Mouse (Mus musculus) kidney, postnatal 14 days (tissue): ENCODE results near the gene BC003965.

Source experiments
- DNase-seq: peaks from one replicate; pipeline ENCODE4 v3.0.0; 2022; ENCODE audit warnings: mixed read lengths

BC003965 gene

GRCm38 (mm10) chr17:25184129-25184691 lies at the start of gene BC003965:
BC003965 (plus strand) TSS chr17:25184554.
- DNase-seq, result peak; percentile 98

GRCm38 (mm10) chr17:25135622-25136021 lies 48.7 kb upstream of the BC003965 start:
- DNase-seq, result peak; percentile 32

GRCm38 (mm10) chr17:25138803-25139202 lies 45.6 kb upstream of the BC003965 start:
- DNase-seq, result no peak

- DNase-seq, result no peak
Measured at GRCm38 (mm10) chr17:25139960-25140359, 44.4 kb upstream of the BC003965 start.

GRCm38 (mm10) chr17:25162161-25162560 lies 22.2 kb upstream of the BC003965 start, which contains the start of gene Ccdc154:
Ccdc154 (plus strand) TSS chr17:25162461.
- no peak for DNase-seq

GRCm38 (mm10) chr17:25163387-25163786 lies 21.0 kb upstream of the BC003965 start:
- DNase-seq, result no peak

GRCm38 (mm10) chr17:25164770-25165169 lies 19.6 kb upstream of the BC003965 start:
- no peak for DNase-seq

GRCm38 (mm10) chr17:25165970-25166671 lies 18.2 kb upstream of the BC003965 start:
- DNase-seq, result no peak

GRCm38 (mm10) chr17:25169706-25170105 lies 14.6 kb upstream of the BC003965 start:
- DNase-seq, result no peak

- DNase-seq, result no peak
Measured at GRCm38 (mm10) chr17:25172558-25172957, 11.8 kb upstream of the BC003965 start.

GRCm38 (mm10) chr17:25175411-25175810 lies 8.9 kb upstream of the BC003965 start, which contains the start of gene Gm38655:
Gm38655 (minus strand) TSS chr17:25175471.
- DNase-seq, result no peak

- no peak for DNase-seq
Measured at GRCm38 (mm10) chr17:25183232-25183631, 1.1 kb upstream of the BC003965 start.

GRCm38 (mm10) chr17:25184961-25185360 lies 607 bp downstream of the BC003965 start:
- no peak for DNase-seq

- no peak for DNase-seq
Measured at GRCm38 (mm10) chr17:25187784-25188149, 3.4 kb downstream of the BC003965 start.

GRCm38 (mm10) chr17:25188150-25189031 lies 4.0 kb downstream of the BC003965 start, which contains the start of gene Unkl:
Unkl (plus strand) TSS chr17:25188397.
- DNase-seq, result peak; percentile 85

GRCm38 (mm10) chr17:25189091-25189490 lies 4.7 kb downstream of the BC003965 start:
- DNase-seq, result no peak

GRCm38 (mm10) chr17:25202401-25202800 lies 18.0 kb downstream of the BC003965 start:
- DNase-seq, result no peak

GRCm38 (mm10) chr17:25210006-25210405 lies 25.7 kb downstream of the BC003965 start:
- DNase-seq, result peak; percentile 55

- DNase-seq, result peak; percentile 79
Measured at GRCm38 (mm10) chr17:25210680-25211466, 26.5 kb downstream of the BC003965 start.

GRCm38 (mm10) chr17:25211705-25212104 lies 27.4 kb downstream of the BC003965 start:
- DNase-seq, result no peak

- no peak for DNase-seq
Measured at GRCm38 (mm10) chr17:25215431-25215830, 31.1 kb downstream of the BC003965 start.

- DNase-seq, result no peak
Measured at GRCm38 (mm10) chr17:25218967-25219366, 34.6 kb downstream of the BC003965 start.
